ENCODE assay signal across 22 mouse cellular contexts in genomic region chr4:107731088-107731465, GRCm38 (mm10). TPM values are rescaled to one million over a fixed set of nuclear protein-coding genes. Genes with fewer than 3 reads are reported as not detected.
DNase-seq lines count a peak whose midpoint lies in the region; ATAC-seq and TF ChIP-seq lines count a peak whose summit lies in the region.
"Had no signal": no experiment of that assay in that cellular context is flagged by ENCODE, and none has a peak within 500 bp of the region (broad histone marks: within the 10 kb centered on the region; RNA-seq: fewer than 3 reads in every experiment).

No protein-coding gene starts in this region.

- H3K4me3 ChIP-seq in neural tube, embryonic 12.5 days = no peak overlapping the region
- no peak overlapping the region for H3K4me3 ChIP-seq in forebrain, postnatal 0 days (ENCODE audit: low read depth, low read length)
- H3K4me3 ChIP-seq in neural tube, embryonic 15.5 days (replicated peaks) = no peak overlapping the region
- H3K4me3 ChIP-seq: embryonic facial prominence, embryonic 15.5 days; kidney, embryonic 15.5 days; neural tube, embryonic 13.5 days had no signal

- DNase-seq in frontal cortex, postnatal 36 days (ENCODE audit: low spot score in 2 of 2) = no peak
- no peak for DNase-seq in neural tube, embryonic 10.5 days (ENCODE audit: extremely low spot score, low spot score)
- peak; percentile 58 for DNase-seq in forebrain, postnatal 0 days
- DNase-seq in thymus, postnatal 10 days (ENCODE audit: low spot score in 2 of 2) = no peak
- no peak for DNase-seq in spleen, adult 12 weeks (ENCODE audit: low spot score)
- DNase-seq: adrenal gland, adult 8-10 months; cerebellum, adult 11-12 months; gastrocnemius, postnatal 14 days; lung, embryonic 14.5 days; lung, postnatal 4 days; right cerebral cortex, postnatal 4 days had no signal

- H3K4me2 ChIP-seq in neural tube, embryonic 12.5 days (replicated peaks) = no peak overlapping the region
- H3K4me2 ChIP-seq in forebrain, postnatal 0 days (ENCODE audit: low read depth) = no peak overlapping the region
- no peak overlapping the region for H3K4me2 ChIP-seq in neural tube, embryonic 15.5 days
- H3K4me2 ChIP-seq: embryonic facial prominence, embryonic 15.5 days; kidney, embryonic 15.5 days; liver, embryonic 11.5 days; lung, embryonic 14.5 days; neural tube, embryonic 13.5 days had no signal

- no peaks in the 10 kb centered on the region for H3K27me3 ChIP-seq in neural tube, embryonic 12.5 days (replicated peaks)
- no peaks in the 10 kb centered on the region for H3K27me3 ChIP-seq in forebrain, postnatal 0 days (ENCODE audit: insufficient read depth, low read length)
- peaks cover 5% of the 10 kb centered on the region; the same call in 1 of the 2 replicates for H3K27me3 ChIP-seq in neural tube, embryonic 15.5 days (replicated peaks)
- H3K27me3 ChIP-seq: CH12.LX; embryonic facial prominence, embryonic 15.5 days; neural tube, embryonic 13.5 days had no signal

- 50% methylated on average over 8 of the region's 8 CpGs for WGBS in neural tube, embryonic 12.5 days
- WGBS in forebrain, postnatal 0 days = 28% methylated on average over 8 of the region's 8 CpGs
- 41% methylated on average over 8 of the region's 8 CpGs for WGBS in neural tube, embryonic 15.5 days

- no peaks in the 10 kb centered on the region for H3K9me3 ChIP-seq in neural tube, embryonic 12.5 days
- no peaks in the 10 kb centered on the region for H3K9me3 ChIP-seq in forebrain, postnatal 0 days (ENCODE audit: low read length)
- H3K9me3 ChIP-seq in neural tube, embryonic 15.5 days (replicated peaks) = no peaks in the 10 kb centered on the region
- H3K9me3 ChIP-seq: embryonic facial prominence, embryonic 15.5 days; kidney, embryonic 15.5 days; neural tube, embryonic 13.5 days had no signal

- no peaks in the 10 kb centered on the region for H3K36me3 ChIP-seq in neural tube, embryonic 12.5 days
- H3K36me3 ChIP-seq in forebrain, postnatal 0 days (ENCODE audit: insufficient read depth) = no peaks in the 10 kb centered on the region
- no peaks in the 10 kb centered on the region for H3K36me3 ChIP-seq in neural tube, embryonic 15.5 days
- H3K36me3 ChIP-seq: embryonic facial prominence, embryonic 15.5 days; kidney, embryonic 15.5 days; neural tube, embryonic 13.5 days had no signal

- no peak for TF ChIP-seq CTCF in forebrain, postnatal 0 days (IDR thresholded peaks at IDR 0.05; ENCODE audit: low read depth)

- no peak overlapping the region for H3K9ac ChIP-seq in neural tube, embryonic 12.5 days
- H3K9ac ChIP-seq in forebrain, postnatal 0 days = peak overlapping the region; percentile 26; the same call in 1 of the 2 replicates
- H3K9ac ChIP-seq in neural tube, embryonic 15.5 days (replicated peaks) = no peak overlapping the region
- H3K9ac ChIP-seq: embryonic facial prominence, embryonic 15.5 days; kidney, embryonic 15.5 days; lung, embryonic 14.5 days; neural tube, embryonic 13.5 days had no signal

- H3K27ac ChIP-seq in neural tube, embryonic 12.5 days = no peak overlapping the region
- peak overlapping the region; percentile 43; the same call in 1 of the 2 replicates for H3K27ac ChIP-seq in forebrain, postnatal 0 days (ENCODE audit: low read depth, low read length)
- H3K27ac ChIP-seq in neural tube, embryonic 15.5 days (replicated peaks) = peak overlapping the region; percentile 41; the same call in 1 of the 2 replicates
- H3K27ac ChIP-seq: embryonic facial prominence, embryonic 15.5 days; kidney, embryonic 15.5 days; neural tube, embryonic 13.5 days had no signal

- peak; percentile 76 for ATAC-seq in frontal cortex, adult (ENCODE audit: low TSS enrichment)
- 0 out of 2 replicates have a peak, but pooled peaks have one; percentile 29 for ATAC-seq in neural tube, embryonic 12.5 days (ENCODE audit: low FRiP score, low read depth)
- ATAC-seq in forebrain, postnatal 0 days = peak; percentile 76
- ATAC-seq in neural tube, embryonic 15.5 days (ENCODE audit: low FRiP score) = 0 out of 2 replicates have a peak, but pooled peaks have one; percentile 32

- H3K4me1 ChIP-seq in neural tube, embryonic 12.5 days = peaks cover 25% of the 10 kb centered on the region
- H3K4me1 ChIP-seq in forebrain, postnatal 0 days (ENCODE audit: insufficient read depth) = peaks cover 11% of the 10 kb centered on the region; the same call in 1 of the 2 replicates
- H3K4me1 ChIP-seq in neural tube, embryonic 15.5 days = peaks cover 27% of the 10 kb centered on the region

RNA-seq across cellular contexts. Expression of gene Dmrtb1, which starts 47.0 kb away (rescaled TPM):
- 19.1 and 23.3 TPM in 2 replicates for polyA plus RNA-seq in neural tube, embryonic 12.5 days (2016; fragmentation: Nextera tagmentation; extraction: Ambion mirVana)
- 9.6 and 14.0 TPM in 2 replicates for total RNA-seq in forebrain, postnatal 0 days (2014; rRNA removed)
- 13.6 and 21.7 TPM in 2 replicates for polyA plus RNA-seq in forebrain, postnatal 0 days (2015; fragmentation: Nextera tagmentation; extraction: Ambion mirVana)
- 7.7 and 9.0 TPM in 2 replicates for polyA plus RNA-seq in neural tube, embryonic 15.5 days (2015; fragmentation: Nextera tagmentation; extraction: Ambion mirVana)
- total RNA-seq: adrenal gland, adult 8-10 months; CH12.LX; gastrocnemius, postnatal 14 days; heart, adult 8-10 months had no signal
- polyA plus RNA-seq: heart, postnatal 0 days; intestine, embryonic 14.5 days; kidney, embryonic 15.5 days; liver, embryonic 11.5 days; lung, embryonic 14.5 days had no signal
